Mouse (Mus musculus): ENCODE measurements around the gene Epb41l2.

GRCm38 (mm10) chr10:25426058-25426457, 66.5 kb downstream of the Epb41l2 start:
- TF ChIP-seq CTCF (IDR thresholded peaks at IDR 0.05; ENCODE audit: insufficient read depth, low read depth, low read length) (no peak), POLR2A (IDR thresholded peaks at IDR 0.05; ENCODE audit: insufficient read depth, low read depth, low read length) (no peak)

Measured in olfactory bulb, adult 2 months (tissue).